Mouse (Mus musculus) cerebellum, adult 18-20 months (tissue): ENCODE results near the gene Nagpa.

Experiments
- DNase-seq, 2 experiments: peaks; one replicate each; pipeline ENCODE4 v3.0.0; 2021

Gene Nagpa

GRCm38 (mm10) chr16:5195080-5195479, 8.7 kb downstream of the Nagpa start:
- peak; percentile 57 to 72 for DNase-seq

- DNase-seq, result peak; percentile 63 to 75
Observed at GRCm38 (mm10) chr16:5186234-5186633, 17.6 kb downstream of the Nagpa start.

GRCm38 (mm10) chr16:5185691-5186090, 18.1 kb downstream of the Nagpa start:
- no peak for DNase-seq

DNA sequence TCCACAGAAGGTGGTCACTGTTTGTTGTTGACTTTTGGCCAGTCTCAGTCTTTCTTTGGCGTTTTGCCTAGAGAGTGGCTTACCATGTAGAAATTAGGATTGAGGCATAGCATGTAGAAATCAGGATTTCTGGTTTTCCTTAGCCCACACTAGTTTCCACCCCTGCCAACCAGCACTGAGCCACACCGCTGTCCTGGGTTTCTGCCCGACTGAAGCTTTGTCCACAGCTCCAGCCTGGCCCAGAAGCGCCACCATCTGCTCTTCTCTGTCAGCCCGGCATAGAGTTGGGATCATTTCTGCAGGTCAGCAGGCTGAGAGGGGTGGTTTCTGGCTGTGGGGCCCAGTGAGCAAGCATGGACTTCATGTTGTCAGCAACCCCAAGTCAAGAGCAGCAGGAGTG, 18.9 kb downstream of the Nagpa start:
- DNase-seq, result peak; percentile 59 to 60

DNA sequence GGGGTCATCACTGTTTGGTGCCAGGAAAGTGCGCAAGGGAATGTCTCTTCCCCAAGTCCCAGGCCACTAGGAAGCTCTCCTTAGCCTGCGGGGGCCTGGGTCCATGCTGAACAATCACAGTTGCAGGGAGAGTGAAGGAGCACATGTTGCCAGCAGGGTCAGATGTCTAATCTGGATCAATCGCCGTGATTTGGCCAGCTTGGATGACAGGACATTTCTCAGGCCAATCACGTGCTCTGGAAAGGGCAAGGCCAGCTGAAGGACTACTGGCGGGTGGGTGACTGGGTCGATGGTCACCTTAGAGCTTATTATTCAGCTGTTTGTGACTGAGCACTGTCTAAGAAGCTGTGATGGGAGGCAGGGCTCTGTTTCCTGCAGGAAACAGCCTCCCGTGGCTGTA, 19.7 kb downstream of the Nagpa start:
- DNase-seq, result no peak

- DNase-seq, result peak; percentile 33 to 49
Observed at GRCm38 (mm10) chr16:5183310-5183975, 20.4 kb downstream of the Nagpa start.

DNA sequence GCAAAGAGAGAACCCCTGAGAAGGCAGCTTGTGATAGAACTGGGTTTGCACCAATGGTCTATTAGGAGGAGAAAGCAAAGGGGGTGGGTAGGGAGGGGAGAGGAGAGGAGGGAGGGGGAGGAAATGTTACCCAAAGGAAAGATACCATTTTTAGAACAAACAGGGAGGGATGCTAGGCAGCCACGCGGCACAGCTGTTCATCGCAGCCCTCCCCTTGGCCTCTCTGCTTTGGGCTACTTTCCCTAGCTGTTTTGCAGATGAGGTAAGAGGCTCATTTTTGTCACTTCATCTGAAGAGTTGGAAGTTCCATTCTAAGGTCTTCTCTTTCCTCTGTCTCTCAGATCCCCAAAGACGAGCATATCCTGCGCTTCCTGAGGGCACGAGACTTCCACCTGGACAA, 31.2 kb downstream of the Nagpa start:
- no peak for DNase-seq

DNA sequence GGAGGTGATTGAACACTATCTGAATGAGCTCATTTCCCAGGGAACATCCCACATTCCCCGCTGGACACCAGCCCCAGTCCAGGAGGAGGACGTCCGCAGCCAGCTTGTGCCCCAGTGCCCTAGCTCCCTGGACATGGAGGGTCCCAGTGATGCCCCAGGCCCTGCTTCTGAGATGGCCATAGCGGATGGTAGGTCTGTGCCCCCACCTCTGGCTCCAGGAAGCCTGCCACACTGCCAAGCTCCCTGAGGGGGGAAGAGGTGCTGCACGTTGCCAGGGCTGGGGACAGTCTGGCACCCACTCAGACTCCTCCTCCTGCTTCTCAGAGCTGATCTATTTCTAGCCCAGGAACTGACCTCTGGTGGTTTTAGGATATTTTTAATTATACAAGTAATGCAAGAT, 35.0 kb downstream of the Nagpa start:
- peak in 1 of 2 experiments; percentile 23 for DNase-seq

DNA sequence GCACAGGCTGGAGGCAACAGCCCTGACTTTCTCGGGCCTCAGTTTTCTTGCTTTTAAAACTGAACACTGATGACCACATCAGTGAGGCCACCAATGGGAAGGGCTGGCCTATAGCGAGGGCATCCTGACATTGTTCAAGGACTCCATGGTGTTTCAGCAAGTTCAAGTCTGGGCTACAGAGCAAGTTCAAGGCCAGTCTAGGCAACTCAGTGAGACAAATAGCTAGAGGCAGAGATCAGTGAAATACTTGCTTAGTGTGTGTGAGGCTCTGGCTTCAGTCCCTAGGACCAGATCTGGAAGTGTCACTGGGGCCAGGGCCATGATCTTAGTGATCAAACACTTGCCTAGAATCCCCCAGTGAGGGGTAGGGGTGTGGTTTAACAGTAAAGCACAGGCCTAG, 35.8 kb downstream of the Nagpa start:
- DNase-seq, result no peak

GRCm38 (mm10) chr16:5164327-5164726, 39.5 kb downstream of the Nagpa start:
- DNase-seq, result no peak

DNA sequence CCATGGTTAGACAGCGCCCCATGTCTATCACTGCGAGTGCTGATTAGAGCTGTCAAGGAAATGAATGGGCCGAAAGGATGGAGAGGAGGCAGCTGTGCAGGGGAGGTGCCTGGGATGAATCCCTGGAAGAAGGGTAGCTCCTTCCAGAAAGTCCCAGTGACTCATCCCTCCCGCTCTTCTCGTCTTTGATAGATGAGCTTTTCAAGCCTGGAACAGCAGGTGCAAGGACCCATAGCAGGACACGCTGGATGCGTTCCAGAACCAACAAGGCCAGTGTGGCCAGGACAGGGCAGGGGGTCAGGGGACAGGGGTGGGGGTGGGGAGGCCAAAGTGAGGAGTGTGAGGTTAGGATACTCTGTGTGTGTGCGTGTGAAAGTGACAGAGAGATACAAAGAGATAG, 44.6 kb downstream of the Nagpa start:
- no peak for DNase-seq

- DNase-seq, result no peak
Observed at GRCm38 (mm10) chr16:5157113-5157512, 46.7 kb downstream of the Nagpa start.

DNA sequence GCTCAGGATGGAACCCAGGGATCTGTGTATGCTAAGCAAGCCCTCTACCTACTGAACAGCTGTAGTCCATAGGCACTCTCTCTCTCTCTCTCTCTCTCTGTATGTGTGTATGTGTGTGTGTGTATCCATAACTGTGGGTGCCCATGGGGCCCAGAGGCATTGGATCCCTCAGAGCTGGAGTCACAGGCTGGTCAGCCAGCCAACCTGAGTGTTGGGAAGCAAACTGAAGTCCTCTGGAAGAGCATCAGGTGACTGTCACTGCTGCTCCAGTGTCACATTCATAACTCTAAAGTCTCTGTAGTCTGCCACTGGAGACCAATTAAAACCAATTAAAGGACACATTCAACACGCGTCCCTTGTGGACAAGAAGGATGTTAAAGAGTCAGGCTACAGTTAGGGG, 47.3 kb downstream of the Nagpa start:
- DNase-seq, result no peak

- no peak for DNase-seq
Observed at GRCm38 (mm10) chr16:5155014-5155413, 48.8 kb downstream of the Nagpa start.

DNA sequence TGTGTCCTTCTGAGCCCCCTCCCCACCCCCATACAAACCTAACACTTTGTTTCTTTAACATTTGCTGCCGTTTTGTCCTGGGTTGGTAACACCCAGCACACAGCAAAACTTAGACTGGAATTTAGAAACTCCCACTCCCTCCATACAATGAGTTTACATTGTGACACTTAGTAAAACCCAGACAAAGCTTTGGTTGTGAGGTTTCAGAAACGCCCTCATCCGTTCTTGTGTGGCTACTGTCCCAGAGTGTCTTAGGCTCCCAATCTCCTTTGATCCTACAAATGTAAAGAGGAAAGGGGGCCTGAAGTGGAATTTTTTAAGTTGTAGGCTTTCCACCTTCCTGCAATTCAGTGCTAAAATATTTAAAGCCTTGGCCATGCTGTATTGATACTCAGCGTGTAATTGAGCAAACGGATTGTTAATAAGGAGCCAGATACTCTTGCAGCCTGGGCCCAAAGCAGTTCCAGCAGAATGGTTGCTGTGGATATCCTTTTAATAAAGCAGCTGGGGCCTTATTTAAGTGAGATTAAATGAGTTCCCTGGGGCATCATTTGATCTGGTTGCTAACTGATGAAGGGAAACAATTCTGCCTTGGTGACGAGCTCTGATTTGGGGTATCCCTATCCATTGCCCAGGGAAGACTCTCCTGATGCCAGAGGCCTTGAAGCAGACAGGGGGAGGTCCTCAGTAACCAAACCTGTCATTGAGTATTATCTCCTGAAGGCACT, 50.3 kb downstream of the Nagpa start:
- no peak for DNase-seq

DNA sequence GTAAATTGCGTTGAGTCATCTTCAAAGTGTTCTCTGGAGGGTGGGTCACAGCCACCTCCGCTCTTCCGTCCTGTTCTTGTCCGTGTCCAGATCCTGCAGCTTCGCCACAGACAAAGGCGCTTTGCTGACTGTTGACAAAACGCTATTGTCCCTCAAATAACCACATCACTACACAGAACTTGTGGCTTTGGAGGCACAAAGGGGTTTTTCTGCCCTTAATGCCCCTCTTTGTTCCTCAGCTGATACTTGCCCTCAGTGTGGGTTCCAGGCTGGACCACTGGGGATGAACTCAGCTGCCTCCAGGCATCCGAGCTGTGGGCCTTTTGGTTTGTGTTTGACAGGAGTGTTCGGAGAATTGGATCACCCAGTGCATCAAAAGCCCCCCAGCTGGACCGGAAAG, 53.3 kb downstream of the Nagpa start:
- DNase-seq, result peak in 1 of 2 experiments; percentile 19

DNA sequence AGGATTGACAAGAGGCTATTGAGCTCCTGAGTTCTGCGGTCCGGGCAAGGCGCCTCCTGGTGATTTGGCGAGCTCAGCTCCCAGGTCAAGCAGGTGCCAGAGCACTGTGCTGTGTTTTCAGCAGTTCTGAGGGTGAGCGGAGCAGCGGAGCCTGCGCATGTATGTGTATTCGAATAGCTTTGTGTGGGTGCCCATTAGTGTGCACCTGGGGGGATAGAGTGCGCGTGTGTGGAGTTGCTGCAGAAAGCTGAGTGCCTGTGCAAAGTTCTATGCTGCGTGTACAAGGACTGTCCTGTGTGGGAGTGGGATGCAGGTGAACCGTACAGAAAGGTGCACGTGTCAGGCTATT, 56.8 kb downstream of the Nagpa start, which contains the start of gene Sec14l5:
TSS of gene Sec14l5 (plus strand) at position 73 of the 349 bp plus-strand sequence.
- no peak for DNase-seq

DNA sequence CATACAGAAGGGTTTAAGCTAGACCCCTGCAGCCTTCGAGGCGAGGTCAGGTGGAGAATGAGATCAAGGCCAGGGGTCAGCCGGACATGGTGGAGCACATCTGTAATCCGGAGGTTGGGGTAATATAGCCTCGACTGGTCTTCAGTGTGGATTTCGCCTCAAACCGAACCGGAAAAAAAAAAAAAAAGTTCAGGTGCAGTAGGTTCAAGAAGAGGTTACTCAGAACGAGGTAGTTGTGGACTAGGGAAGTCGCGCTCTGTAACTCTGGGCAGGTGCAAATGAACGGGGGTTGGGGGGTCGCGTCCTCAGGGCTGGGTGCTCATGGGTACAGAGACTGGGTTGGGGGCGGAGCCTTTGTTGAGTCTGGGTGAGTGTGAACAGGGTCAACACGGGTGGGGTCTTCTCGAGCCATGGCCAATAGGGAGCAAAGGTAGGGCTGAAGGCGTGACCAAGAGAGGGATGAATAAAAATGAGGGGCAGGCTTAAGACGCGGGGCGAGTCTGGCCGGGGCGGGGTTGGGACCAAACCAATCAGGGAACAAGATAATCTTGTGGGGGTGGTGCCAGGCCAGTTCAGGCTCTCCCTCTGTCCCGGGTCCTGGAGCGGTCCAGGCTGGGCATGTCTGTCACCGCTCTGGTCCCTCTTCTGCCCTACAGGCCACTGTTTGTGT, 57.3 kb downstream of the Nagpa start:
- peak; percentile 66 to 72 for DNase-seq

GRCm38 (mm10) chr16:5145570-5145969, 58.2 kb downstream of the Nagpa start:
- peak; percentile 80 to 85 for DNase-seq
